Mouse (Mus musculus): Measurements from ENCODE around the gene Cd79a. TPM values are rescaled to one million over a fixed set of nuclear protein-coding genes. Genes with fewer than 3 reads are reported as not detected.

Cd79a gene
- total and polyA plus RNA-seq, 3 experiments, result 0.23 to 0.61 TPM; not detected in 1

DNA sequence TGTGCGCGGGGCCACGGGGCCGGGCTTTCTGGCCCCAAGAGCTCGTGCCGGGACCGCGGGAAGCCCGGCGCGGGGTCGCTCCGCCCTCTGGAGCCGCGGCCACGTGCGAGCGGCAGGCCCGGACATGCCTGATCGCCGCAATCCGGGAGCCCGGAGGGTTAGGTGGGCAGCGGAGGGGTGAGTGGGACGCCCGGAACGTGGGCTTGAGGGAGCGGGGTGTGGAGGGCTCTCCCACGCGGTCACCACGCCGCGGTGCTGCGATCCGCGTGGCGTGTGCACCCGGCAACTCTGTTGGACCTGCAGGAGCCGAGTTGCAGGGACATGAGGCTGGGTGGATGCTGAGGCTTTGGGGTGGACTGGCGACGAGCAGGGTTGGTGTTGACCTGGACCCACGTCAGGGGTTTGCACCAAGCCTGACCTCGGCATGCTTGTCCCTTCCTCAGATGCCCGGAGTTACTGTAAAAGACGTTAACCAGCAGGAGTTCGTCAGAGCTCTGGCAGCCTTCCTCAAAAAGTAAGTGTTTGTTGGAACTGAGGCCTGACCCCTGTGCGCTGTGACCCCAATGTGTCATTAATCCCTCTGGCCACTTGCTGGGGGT, 12.4 kb upstream of the Cd79a start:
- peak overlapping the region; percentile 52 for H3K27ac ChIP-seq (ENCODE audit: control insufficient read depth, low read depth, low read length)
- TF ChIP-seq MAFK (IDR thresholded peaks at IDR 0.05; ENCODE audit: borderline replicate concordance, low read depth, low read length), result no peak
- peak in 1 of 2 experiments; percentile 76; a peak in 2 of 4 replicates for TF ChIP-seq POLR2A (IDR thresholded peaks at IDR 0.05; ENCODE audit: control insufficient read depth in 1 of 2, insufficient read depth in 1 of 2, low read depth in 1 of 2, low read length in 2 of 2, poor library complexity in 1 of 2)
- TF ChIP-seq POLR2AphosphoS5 (IDR thresholded peaks at IDR 0.05; ENCODE audit: borderline replicate concordance, low read depth, low read length), result peak; percentile 83
- no peak for TF ChIP-seq TAL1 (IDR thresholded peaks at IDR 0.05; ENCODE audit: low read length)
- TF ChIP-seq TBP (IDR thresholded peaks at IDR 0.05; ENCODE audit: low read depth, low read length), result 0 out of 2 replicates have a peak, but pooled peaks have one; percentile 5
- H3K27me3 ChIP-seq (ENCODE audit: control insufficient read depth in 1 of 2, insufficient read depth in 2 of 2, low read length in 2 of 2), result peaks cover 0 to 2% of the 10 kb centered on the region in 2 experiments; a peak in 1 of 4 replicates
- H3K9me3 ChIP-seq (replicated peaks; ENCODE audit: insufficient read depth, low read length), result no peaks in the 10 kb centered on the region
- H3K9ac ChIP-seq (ENCODE audit: control insufficient read depth, low read depth, low read length, poor library complexity, severe bottlenecking), result peak overlapping the region; percentile 93
- peak overlapping the region; percentile 55 to 77 for H3K4me3 ChIP-seq (ENCODE audit: control insufficient read depth in 1 of 2, insufficient read depth in 1 of 2, low read depth in 2 of 2, low read length in 2 of 2)
- peaks cover 0 to 20% of the 10 kb centered on the region in 2 experiments; a peak in 2 of 4 replicates for H3K4me1 ChIP-seq (ENCODE audit: control insufficient read depth in 1 of 2, insufficient read depth in 2 of 2, low read length in 2 of 2)
- peaks cover 36% of the 10 kb centered on the region for H3K79me2 ChIP-seq (ENCODE audit: control insufficient read depth, insufficient read depth, low read length, poor library complexity)
- H3K36me3 ChIP-seq (ENCODE audit: control insufficient read depth in 1 of 2, insufficient read depth in 2 of 2, low read length in 2 of 2), result peaks cover 8 to 17% of the 10 kb centered on the region in 2 experiments
- peak; percentile 55 for DNase-seq (ENCODE audit: low read depth, low spot score)

DNA sequence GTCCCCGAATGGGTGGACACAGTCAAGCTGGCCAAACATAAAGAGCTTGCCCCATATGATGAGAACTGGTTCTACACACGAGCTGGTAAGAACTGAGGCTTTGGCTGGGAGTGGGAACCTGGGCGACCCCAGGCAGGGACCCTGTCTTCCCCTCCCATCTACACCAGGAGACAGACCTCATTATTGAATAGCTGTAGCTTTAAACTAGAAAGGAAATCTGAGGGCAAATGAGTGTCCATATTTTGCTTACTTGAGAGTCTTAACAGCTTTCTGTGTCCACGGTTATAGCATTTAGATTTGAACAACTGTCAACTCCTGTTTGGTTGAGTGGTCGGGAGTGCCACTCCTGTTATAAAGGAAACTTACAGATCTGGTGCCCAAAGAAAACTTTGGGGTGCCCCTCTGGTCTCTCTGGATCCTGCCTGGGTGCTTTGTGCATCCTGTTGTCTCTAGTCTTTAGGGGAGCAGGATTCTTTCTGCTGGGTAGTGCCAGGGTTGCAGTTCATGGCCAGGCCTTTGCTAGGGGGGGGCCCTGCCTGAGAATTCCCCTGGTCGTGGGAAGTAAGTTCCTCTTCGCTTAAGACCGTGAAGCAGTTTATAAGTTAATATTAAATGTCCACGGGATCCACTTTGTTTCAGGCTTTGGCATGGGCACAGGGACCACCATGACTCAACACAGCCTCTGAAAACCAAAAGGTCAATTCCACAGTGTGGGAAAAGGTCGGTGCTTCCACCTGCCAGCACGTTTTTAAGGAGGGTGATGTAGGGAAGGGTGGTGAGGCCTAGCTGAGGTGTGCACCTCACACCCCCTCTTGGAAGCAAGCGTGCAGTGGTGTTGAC, 11.5 kb upstream of the Cd79a start:
- TF ChIP-seq MXI1 (IDR thresholded peaks at IDR 0.05; ENCODE audit: low read depth, low read length) (no peak), MAFK (IDR thresholded peaks at IDR 0.05; ENCODE audit: borderline replicate concordance, low read depth, low read length) (no peak), ZC3H11A (IDR thresholded peaks at IDR 0.05; ENCODE audit: low read depth, low read length) (no peak), CHD1 (IDR thresholded peaks at IDR 0.05; ENCODE audit: low read depth, low read length) (no peak), ELF1 (IDR thresholded peaks at IDR 0.05; ENCODE audit: low read depth, low read length) (no peak), USF1 (IDR thresholded peaks at IDR 0.05; ENCODE audit: low read depth, low read length) (no peak), TBP (IDR thresholded peaks at IDR 0.05; ENCODE audit: low read depth, low read length) (no peak), ZMIZ1 (IDR thresholded peaks at IDR 0.05; ENCODE audit: low read depth, low read length) (no peak), NELFE (IDR thresholded peaks at IDR 0.05; ENCODE audit: low read depth, low read length) (no peak), NRF1 (IDR thresholded peaks at IDR 0.05; ENCODE audit: insufficient read depth, low read depth, low read length, poor library complexity, severe bottlenecking) (no peak)
- Histone ChIP-seq H3K27ac (ENCODE audit: control insufficient read depth, low read depth, low read length) (peak overlapping the region; percentile 52), H3K79me2 (ENCODE audit: control insufficient read depth, insufficient read depth, low read length, poor library complexity) (peaks cover 36% of the 10 kb centered on the region), H3K27me3 (ENCODE audit: control insufficient read depth in 1 of 2, insufficient read depth in 2 of 2, low read length in 2 of 2) (peaks cover 0 to 2% of the 10 kb centered on the region in 2 experiments; a peak in 1 of 4 replicates), H3K4me1 (ENCODE audit: control insufficient read depth in 1 of 2, insufficient read depth in 2 of 2, low read length in 2 of 2) (peaks cover 0 to 20% of the 10 kb centered on the region in 2 experiments; a peak in 2 of 4 replicates), H3K9ac (ENCODE audit: control insufficient read depth, low read depth, low read length, poor library complexity, severe bottlenecking) (peak overlapping the region; percentile 93), H3K9me3 (replicated peaks; ENCODE audit: insufficient read depth, low read length) (no peaks in the 10 kb centered on the region), H3K36me3 (ENCODE audit: control insufficient read depth in 1 of 2, insufficient read depth in 2 of 2, low read length in 2 of 2) (peaks cover 8 to 17% of the 10 kb centered on the region in 2 experiments), H3K4me3 (ENCODE audit: control insufficient read depth in 1 of 2, insufficient read depth in 1 of 2, low read depth in 2 of 2, low read length in 2 of 2) (peak overlapping the region; percentile 55 to 77)
- peak; percentile 52 for DNase-seq (ENCODE audit: low read depth, low spot score)

Data from MEL (cell line).